Mouse (Mus musculus): ENCODE results near the gene Akr1b7.

DNA sequence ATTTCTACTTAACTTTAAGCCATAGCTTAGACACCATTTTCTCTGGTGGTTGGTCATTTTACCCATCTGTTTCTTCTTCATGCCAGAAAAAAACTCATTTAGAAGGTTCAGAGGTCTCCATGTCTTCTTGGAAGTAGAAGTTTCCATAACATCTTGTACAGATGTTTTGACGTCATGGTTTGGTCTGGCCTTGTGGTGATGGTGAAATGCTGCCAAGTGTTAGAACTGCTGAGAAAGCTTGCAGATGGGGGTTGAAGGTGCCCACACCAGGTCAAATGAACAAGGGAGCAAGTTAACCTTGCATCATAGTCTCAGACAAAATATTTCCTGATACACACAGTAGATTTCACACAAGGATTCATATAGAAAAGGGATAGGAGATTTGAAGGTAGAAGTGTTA lies 36.6 kb downstream of the Akr1b7 start:
- TF ChIP-seq CHD2 (IDR thresholded peaks at IDR 0.05; ENCODE audit: low read depth, low read length) (no peak), MAFK (IDR thresholded peaks at IDR 0.05; ENCODE audit: insufficient read depth, low read depth, low read length) (no peak), ZC3H11A (IDR thresholded peaks at IDR 0.05; ENCODE audit: borderline replicate concordance, low read depth, low read length) (no peak), HCFC1 (IDR thresholded peaks at IDR 0.05; ENCODE audit: borderline replicate concordance, insufficient read depth, low read length) (no peak)

Measured in ES-E14 (cell line).